Mouse (Mus musculus): ENCODE data around the gene Mid1.
"Not testable (repeated sequence)": the region's sequence is repeated elsewhere in the genome, so short reads cannot be mapped to it uniquely, and the experiment has no call there.

DNA sequence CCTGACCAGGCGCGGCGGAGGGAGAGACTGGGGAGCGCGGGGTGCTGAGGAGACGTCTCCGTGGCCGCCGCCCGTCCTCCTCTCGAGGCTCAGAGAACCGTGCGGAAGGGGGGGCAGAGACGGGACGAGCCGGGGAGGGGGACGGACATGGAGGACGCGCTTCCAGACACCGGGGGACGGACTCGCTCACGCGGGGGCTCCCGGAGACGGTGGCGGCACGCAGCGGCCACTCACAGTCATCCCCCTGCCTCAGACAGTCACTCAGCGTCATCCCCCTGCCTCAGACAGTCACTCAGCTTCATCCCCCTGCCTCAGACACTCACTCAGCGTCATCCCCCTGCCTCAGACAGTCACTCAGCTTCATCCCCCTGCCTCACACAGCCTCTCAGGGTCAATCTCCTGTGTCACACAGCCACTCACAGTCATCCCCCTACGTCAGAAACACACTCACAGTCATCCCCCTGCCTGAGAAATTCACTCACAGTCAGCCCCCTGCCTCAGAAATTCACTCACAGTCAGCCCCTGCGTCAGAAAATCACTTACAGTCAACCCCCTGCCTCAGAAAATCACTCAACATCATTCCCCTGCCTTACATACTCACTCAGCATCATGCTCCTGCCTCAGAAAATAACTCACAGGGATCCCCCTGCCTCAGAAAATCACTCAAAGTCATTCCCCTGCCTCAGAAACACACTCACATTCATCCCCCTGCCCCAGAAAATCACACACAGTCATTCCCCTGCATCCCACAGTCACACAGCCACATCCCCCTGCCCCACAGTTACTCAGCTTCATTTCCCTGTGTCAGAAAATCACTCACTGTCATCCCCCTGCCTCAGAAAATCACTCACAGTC is 309.2 kb downstream of the Mid1 start:
- not testable (repeated sequence) for TF ChIP-seq POLR2A (IDR thresholded peaks at IDR 0.05; ENCODE audit: insufficient read length, low read depth); MAX (IDR thresholded peaks at IDR 0.05; ENCODE audit: low read depth)

Data from myocyte (in vitro differentiated cells).